Mouse (Mus musculus) erythroid progenitor cell, adult 5-6 weeks (primary cell): ENCODE data around the gene Efnb3. TPM values are rescaled to one million over a fixed set of nuclear protein-coding genes. Genes with fewer than 3 reads are reported as not detected.

Experiments used
- ATAC-seq: replicated peaks from 2 replicates; pipeline ENCODE4 v1.8.0; 2016; ENCODE audit warnings: moderate number of reproducible peaks, mild to moderate bottlenecking, moderate TSS enrichment, inconsistent platforms; ENCODE audit not compliant: poor library complexity, low FRiP score, severe bottlenecking
- total RNA-seq, 2 experiments: library from RNA; stranded (forward) in 1 of 2; stranded (reverse) in 1 of 2; fragments of 150-400 nt in 1 of 2; fragments of 186-747, 209-891 nt in 1 of 2; gene quantifications; 2 replicates each; pipeline versions ENCODE4 v1.2.3 to v1.2.4; 2015 to 2017; ENCODE audit warnings: low replicate concordance in 2 of 2

The Efnb3 gene
- 2.5 and 2.9 TPM in 2 replicates for total RNA-seq (2015; ENCODE audit: low replicate concordance)
- 0.77 and 1.1 TPM in 2 replicates for total RNA-seq (2017; ENCODE audit: low replicate concordance)

DNA sequence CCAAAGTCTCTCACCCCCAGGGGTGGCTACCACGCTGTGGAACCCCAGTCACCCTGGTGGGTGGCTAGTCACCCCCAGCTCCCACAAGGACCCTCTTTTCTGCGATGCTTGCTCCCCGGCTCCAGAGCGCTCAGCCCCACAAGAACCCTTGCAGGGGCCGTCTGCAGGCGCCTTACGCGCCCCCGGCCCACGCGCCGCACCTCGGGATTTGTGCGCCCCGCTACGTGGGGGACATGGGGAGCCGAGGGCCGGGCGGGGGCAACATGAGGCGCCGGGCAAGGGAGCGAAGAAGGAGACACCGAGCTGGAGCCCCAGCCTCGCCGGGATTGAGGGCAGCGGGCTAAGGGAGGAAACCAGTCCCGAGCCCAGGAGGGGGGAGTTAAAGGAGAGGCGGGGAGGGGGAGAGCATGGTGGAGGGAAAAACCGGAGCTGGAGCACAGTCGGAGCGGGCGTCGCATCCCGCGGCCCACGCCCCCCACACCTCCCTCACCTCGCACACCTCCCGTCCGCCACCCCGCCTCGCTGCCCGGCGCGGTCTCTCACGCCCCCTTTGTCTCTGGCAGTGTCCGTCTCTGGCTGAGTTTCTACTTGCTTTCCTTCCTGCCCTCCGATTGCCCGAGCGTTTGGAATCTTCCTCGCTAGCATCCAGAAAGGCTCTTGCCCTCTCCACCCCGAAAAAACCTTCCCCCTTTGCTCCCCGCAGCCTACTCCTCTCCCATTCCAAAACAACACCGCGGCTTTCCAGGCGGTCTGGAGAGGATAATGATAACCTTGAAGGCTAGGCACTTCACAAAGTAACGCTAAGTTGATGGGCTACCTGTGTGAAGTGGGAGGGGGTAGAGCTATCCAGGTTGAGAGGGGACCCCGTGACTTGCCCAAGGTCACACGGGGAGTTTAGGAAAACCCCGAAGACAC, at the start of gene Efnb3:
Gene Efnb3, minus strand, starts transcription at position 355 of the 915 bp plus-strand sequence.
- no peak for ATAC-seq

DNA sequence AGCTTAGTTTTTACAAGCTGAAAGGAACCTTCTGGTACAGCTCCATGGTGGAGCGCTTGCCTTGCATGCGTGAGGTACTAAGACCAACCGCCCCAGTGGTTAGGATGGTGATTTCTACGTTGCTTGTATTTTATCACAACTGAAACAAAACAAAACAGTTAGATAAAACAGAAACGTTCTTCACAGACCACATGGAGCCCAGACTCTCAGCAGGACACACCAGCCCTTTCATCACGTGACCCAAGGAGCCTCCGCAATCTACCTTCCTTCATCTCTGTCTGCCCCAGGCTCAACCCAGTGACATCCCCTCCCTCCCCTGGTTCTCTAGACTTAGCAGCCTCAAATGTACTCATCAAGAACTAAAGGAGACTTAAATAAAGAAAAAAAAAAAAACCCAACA, 49.4 kb upstream of the Efnb3 start:
- ATAC-seq = 0 out of 2 replicates have a peak, but pooled peaks have one; percentile 31

GRCm38 (mm10) chr11:69608525-69608924, 48.5 kb upstream of the Efnb3 start:
- ATAC-seq = no peak

DNA sequence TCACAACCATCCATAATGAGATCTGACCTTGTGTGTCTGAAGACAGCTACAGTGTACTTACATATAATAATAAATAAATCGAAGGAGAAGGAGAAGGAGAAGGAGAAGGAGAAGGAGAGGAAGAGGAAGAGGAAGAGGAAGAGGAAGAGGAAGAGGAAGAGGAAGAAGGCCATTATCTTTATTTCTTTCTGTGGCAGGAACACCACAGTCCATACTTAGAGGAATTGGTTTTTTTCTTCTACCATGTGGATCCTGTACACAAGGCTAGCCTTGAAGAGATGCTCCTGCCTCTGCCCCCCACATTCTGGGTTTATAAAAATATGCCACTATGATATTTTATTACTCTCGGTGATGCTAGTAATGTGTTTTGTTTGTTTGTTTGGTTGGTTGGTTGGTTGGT, 46.8 kb upstream of the Efnb3 start:
- ATAC-seq = no peak

- no peak for ATAC-seq
Measured at GRCm38 (mm10) chr11:69606491-69606795, 46.4 kb upstream of the Efnb3 start.

- peak; percentile 80 for ATAC-seq
Measured at GRCm38 (mm10) chr11:69605726-69606490, 45.9 kb upstream of the Efnb3 start, which contains the start of gene Atp1b2. TSS of gene Atp1b2 (minus strand) at chr11:69605942.

DNA sequence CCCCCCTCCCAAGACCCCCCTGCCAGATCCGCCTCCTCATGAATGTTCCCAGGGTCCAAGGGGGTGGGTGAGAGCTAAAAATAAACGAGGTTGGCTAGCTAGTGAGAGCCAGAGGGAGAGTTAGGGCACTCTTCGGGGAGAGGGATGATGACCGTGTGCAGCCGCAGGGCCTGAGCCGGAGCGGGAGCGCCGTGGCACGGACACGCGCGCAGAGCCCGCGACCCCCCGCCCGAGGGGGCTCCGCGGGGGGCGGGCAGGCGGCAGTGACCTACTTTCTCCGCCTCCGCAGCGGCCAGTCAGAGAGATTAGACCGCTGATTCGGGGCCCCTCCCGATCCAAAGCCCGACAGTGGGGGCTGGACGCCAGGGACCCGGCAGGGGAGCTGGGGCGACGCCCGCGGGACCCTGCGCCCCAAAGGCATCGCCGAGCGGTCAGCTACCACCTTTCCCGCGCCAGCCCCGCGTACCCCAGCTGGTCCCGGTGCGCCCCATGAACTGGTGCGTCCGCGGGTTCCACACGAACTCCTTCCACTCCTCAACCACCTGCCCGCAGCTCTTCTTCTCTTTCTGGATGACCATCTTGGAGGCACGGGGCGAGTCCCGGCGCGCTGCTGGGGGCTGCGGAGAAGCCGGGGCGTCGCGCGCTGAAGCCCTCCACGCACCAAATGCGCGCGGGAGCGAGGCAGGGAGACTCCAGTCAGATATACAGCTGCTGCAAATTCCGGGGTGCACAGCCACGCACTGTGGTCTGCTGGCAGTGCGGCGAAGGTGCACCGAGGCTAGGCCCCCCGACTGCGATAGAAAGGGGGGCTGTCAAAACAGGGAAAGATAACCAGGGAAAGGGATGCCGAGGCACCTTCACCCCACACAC, 45.0 kb upstream of the Efnb3 start:
- ATAC-seq = peak; percentile 22

- no peak for ATAC-seq
Measured at GRCm38 (mm10) chr11:69604347-69604746, 44.3 kb upstream of the Efnb3 start.

GRCm38 (mm10) chr11:69603516-69603915, 43.5 kb upstream of the Efnb3 start:
- no peak for ATAC-seq

GRCm38 (mm10) chr11:69601768-69602167, 41.8 kb upstream of the Efnb3 start:
- ATAC-seq = no peak

GRCm38 (mm10) chr11:69600098-69600497, 40.1 kb upstream of the Efnb3 start:
- no peak for ATAC-seq

GRCm38 (mm10) chr11:69599436-69599835, 39.4 kb upstream of the Efnb3 start:
- no peak for ATAC-seq

GRCm38 (mm10) chr11:69594853-69595252, 34.8 kb upstream of the Efnb3 start:
- no peak for ATAC-seq

DNA sequence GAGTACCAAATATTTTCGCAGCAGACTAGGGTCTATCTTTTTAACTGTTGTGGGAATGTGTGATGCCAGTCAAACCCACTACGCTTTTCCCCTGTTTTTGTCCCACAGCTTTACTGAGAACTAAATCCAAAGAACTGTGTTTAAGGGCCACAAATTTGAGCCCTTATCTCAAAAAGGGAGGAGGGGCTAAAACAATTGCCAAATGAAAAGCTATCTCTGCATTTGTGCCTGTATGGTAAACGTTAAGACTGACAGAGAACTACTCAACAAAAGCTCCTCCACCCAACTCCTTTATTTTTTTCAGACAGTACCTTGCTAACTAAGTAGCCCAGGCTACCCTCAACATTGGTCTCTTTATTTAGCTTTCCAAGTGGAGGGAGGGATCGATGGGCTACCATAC, 32.8 kb upstream of the Efnb3 start:
- no peak for ATAC-seq

GRCm38 (mm10) chr11:69591899-69592637, 32.1 kb upstream of the Efnb3 start:
- ATAC-seq = no peak

GRCm38 (mm10) chr11:69591424-69591823, 31.4 kb upstream of the Efnb3 start:
- ATAC-seq = no peak

GRCm38 (mm10) chr11:69590622-69591021, 30.6 kb upstream of the Efnb3 start:
- ATAC-seq = peak; percentile 47

DNA sequence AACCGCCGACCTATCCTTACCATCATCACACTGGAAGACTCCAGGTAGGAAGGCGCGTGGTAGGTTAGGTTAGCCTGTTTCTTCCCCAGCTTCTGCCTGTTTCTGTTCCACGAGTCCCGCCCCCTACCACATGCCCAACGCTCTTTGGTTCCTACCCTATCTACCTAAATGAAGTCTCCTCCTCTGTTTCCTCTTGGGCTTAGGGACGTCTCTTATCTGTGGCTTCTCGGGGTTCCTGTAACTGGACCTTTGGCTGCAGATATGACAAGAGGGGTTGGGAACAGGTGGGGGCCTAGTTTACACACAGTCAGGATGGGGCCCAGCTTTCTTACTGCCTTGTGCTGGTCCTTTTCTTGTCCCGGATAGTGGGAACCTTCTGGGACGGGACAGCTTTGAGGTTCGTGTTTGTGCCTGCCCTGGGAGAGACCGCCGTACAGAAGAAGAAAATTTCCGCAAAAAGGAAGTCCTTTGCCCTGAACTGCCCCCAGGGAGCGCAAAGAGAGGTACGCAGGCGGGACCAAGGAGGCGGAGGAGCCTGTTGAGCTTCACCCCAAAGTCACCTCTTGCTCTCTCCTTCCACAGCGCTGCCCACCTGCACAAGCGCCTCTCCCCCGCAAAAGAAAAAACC, 29.3 kb upstream of the Efnb3 start:
- ATAC-seq = peak; percentile 22; the same call in 1 of the 2 replicates
